Mouse (Mus musculus): ENCODE measurements around the gene Olfr1499. TPM values are rescaled to one million over a fixed set of nuclear protein-coding genes. Genes with fewer than 3 reads are reported as not detected.

Olfr1499 gene
- not detected for total RNA-seq (2023)

GRCm38 (mm10) chr19:13819347-13819746 lies at the start of gene Olfr1499:
Olfr1499 (minus strand) TSS chr19:13819447.

GRCm38 (mm10) chr19:13861495-13861894 lies 42.2 kb upstream of the Olfr1499 start, which contains the start of gene Olfr1502:
Olfr1502 (plus strand) TSS chr19:13861795.

GRCm38 (mm10) chr19:13850592-13850991 lies 31.3 kb upstream of the Olfr1499 start, which contains the start of gene Olfr1501:
Olfr1501 (minus strand) TSS chr19:13850692.

GRCm38 (mm10) chr19:13830388-13830787 lies 11.1 kb upstream of the Olfr1499 start, which contains the start of gene Olfr1500:
Olfr1500 (minus strand) TSS chr19:13830488.

GRCm38 (mm10) chr19:13798102-13798501 lies 21.1 kb downstream of the Olfr1499 start, which contains the start of gene Olfr1497:
Olfr1497 (minus strand) TSS chr19:13798202.

GRCm38 (mm10) chr19:13777578-13777977 lies 41.7 kb downstream of the Olfr1499 start, which contains the start of gene Olfr1496:
Olfr1496 (plus strand) TSS chr19:13777878.

GRCm38 (mm10) chr19:13764306-13764705 lies 54.9 kb downstream of the Olfr1499 start, which contains the start of gene Olfr1495:
Olfr1495 (plus strand) TSS chr19:13764606.

Other genes with a start within 250 kb of the Olfr1499 start
- not detected for gene Olfr1484, start 235.9 kb downstream of the Olfr1499 start, total RNA-seq (2023)
- not detected for gene Olfr1487, start 202.1 kb downstream of the Olfr1499 start, total RNA-seq (2023)
- gene Olfr1489, start 187.8 kb downstream of the Olfr1499 start, total RNA-seq (2023): not detected
- not detected for gene Olfr1490, start 168.4 kb downstream of the Olfr1499 start, total RNA-seq (2023)
- not detected for gene Olfr1491, start 122.2 kb downstream of the Olfr1499 start, total RNA-seq (2023)
- gene Olfr1493-ps1, start 96.2 kb downstream of the Olfr1499 start, total RNA-seq (2023): not detected
- not detected for gene Olfr1494, start 79.7 kb downstream of the Olfr1499 start, total RNA-seq (2023)
- not detected for gene Olfr1495, start 54.8 kb downstream of the Olfr1499 start, total RNA-seq (2023)
- not detected for gene Olfr1496, start 41.6 kb downstream of the Olfr1499 start, total RNA-seq (2023)
- gene Olfr1497, start 21.2 kb downstream of the Olfr1499 start, total RNA-seq (2023): not detected
- gene Olfr1500, start 11.0 kb upstream of the Olfr1499 start, total RNA-seq (2023): not detected
- not detected for gene Olfr1501, start 31.2 kb upstream of the Olfr1499 start, total RNA-seq (2023)
- not detected for gene Olfr1502, start 42.3 kb upstream of the Olfr1499 start, total RNA-seq (2023)
- not detected for gene Olfr1504, start 78.5 kb upstream of the Olfr1499 start, total RNA-seq (2023)
- not detected for gene Olfr1505, start 94.1 kb upstream of the Olfr1499 start, total RNA-seq (2023)

All from CD4-positive naive resting alpha-beta T cell, adult 57 days (primary cell).